Mouse (Mus musculus): ENCODE measurements around the gene Tgfbr2. TPM values are rescaled to one million over a fixed set of nuclear protein-coding genes. Genes with fewer than 3 reads are reported as not detected.

The Tgfbr2 gene
- polyA plus RNA-seq, 2 experiments: 3.2 to 4.2 TPM

- Histone ChIP-seq H3K9me3 (ENCODE audit: control insufficient read depth, low read length) (no peaks in the 10 kb centered on the region), H3K4me1 (replicated peaks; ENCODE audit: control insufficient read depth in 2 of 2, insufficient read depth in 2 of 2, low read length in 1 of 2) (peaks cover 0 to 17% of the 10 kb centered on the region in 2 experiments; a peak in 2 of 4 replicates), H3K27me3 (ENCODE audit: control insufficient read depth, insufficient read depth, low read length) (no peaks in the 10 kb centered on the region), H3K4me3 (ENCODE audit: insufficient read depth in 1 of 2, low read depth in 2 of 2, low read length in 2 of 2) (no peak overlapping the region), H3K36me3 (replicated peaks; ENCODE audit: control insufficient read depth, insufficient read depth, low read depth) (no peaks in the 10 kb centered on the region), H3K27ac (no peak overlapping the region), H3K9ac (replicated peaks) (no peak overlapping the region), H3K4me2 (ENCODE audit: low read depth) (no peak overlapping the region)
- WGBS (ENCODE audit: insufficient replicate concordance): 46% methylated on average over 6 of the region's 6 CpGs
- ATAC-seq (ENCODE audit: insufficient read depth) (no peak), DNase-seq (ENCODE audit: low read depth in 3 of 3, low spot score in 3 of 3) (no peak)
- TF ChIP-seq EP300 (IDR thresholded peaks at IDR 0.05; ENCODE audit: low read depth) (no peak), CTCF (IDR thresholded peaks at IDR 0.05; ENCODE audit: low read depth) (no peak)
Observed at GRCm38 (mm10) chr9:116133312-116133980, 41.7 kb downstream of the Tgfbr2 start.

DNA sequence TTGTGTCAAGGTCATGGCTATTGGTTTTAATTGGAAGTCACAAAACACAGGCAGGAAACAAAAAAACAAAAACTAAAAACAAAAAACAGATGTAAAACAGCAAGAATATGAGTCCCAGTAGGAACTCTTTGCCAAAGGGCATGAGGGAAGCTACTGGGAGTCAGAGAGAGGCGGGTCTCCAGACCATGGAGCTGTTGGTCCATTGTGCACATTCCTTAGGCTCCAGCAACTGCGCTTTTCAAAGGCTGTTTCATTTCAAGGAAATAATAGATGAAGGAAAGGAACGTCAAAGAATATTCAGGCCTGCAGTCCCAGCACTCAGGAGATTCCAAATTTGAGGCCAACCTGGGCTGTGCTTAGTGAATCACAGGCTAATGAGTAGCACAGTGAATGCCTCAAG, 46.3 kb downstream of the Tgfbr2 start:
- no peak for TF ChIP-seq CTCF (IDR thresholded peaks at IDR 0.05; ENCODE audit: low read depth)
- no peak for TF ChIP-seq EP300 (IDR thresholded peaks at IDR 0.05; ENCODE audit: low read depth)
- 60% methylated on average over 3 of the region's 3 CpGs for WGBS (ENCODE audit: insufficient replicate concordance)
- no peak for DNase-seq (ENCODE audit: low read depth in 3 of 3, low spot score in 3 of 3)
- Histone ChIP-seq H3K27ac (no peak overlapping the region), H3K4me1 (replicated peaks; ENCODE audit: control insufficient read depth in 2 of 2, insufficient read depth in 2 of 2, low read length in 1 of 2) (no peaks in the 10 kb centered on the region), H3K4me2 (ENCODE audit: low read depth) (no peak overlapping the region), H3K36me3 (replicated peaks; ENCODE audit: control insufficient read depth, insufficient read depth, low read depth) (no peaks in the 10 kb centered on the region), H3K9me3 (ENCODE audit: control insufficient read depth, low read length) (no peaks in the 10 kb centered on the region), H3K27me3 (ENCODE audit: control insufficient read depth, insufficient read depth, low read length) (no peaks in the 10 kb centered on the region), H3K4me3 (ENCODE audit: insufficient read depth in 1 of 2, low read depth in 2 of 2, low read length in 2 of 2) (no peak overlapping the region), H3K9ac (replicated peaks) (no peak overlapping the region)
- ATAC-seq (ENCODE audit: insufficient read depth): no peak

- DNase-seq (ENCODE audit: low read depth in 3 of 3, low spot score in 3 of 3): no peak
- H3K9me3 ChIP-seq (ENCODE audit: control insufficient read depth, low read length): no peaks in the 10 kb centered on the region
- TF ChIP-seq EP300 (IDR thresholded peaks at IDR 0.05; ENCODE audit: low read depth) (no peak), CTCF (IDR thresholded peaks at IDR 0.05; ENCODE audit: low read depth) (no peak)
- 47% methylated on average over 2 of the region's 2 CpGs for WGBS (ENCODE audit: insufficient replicate concordance)
- 0 out of 4 replicates have a peak, but pooled peaks cover 0 to under 1% of the 10 kb centered on the region in 2 experiments for H3K4me1 ChIP-seq (replicated peaks; ENCODE audit: control insufficient read depth in 2 of 2, insufficient read depth in 2 of 2, low read length in 1 of 2)
- no peak overlapping the region for H3K27ac ChIP-seq
- H3K4me2 ChIP-seq (ENCODE audit: low read depth): no peak overlapping the region
- no peaks in the 10 kb centered on the region for H3K36me3 ChIP-seq (replicated peaks; ENCODE audit: control insufficient read depth, insufficient read depth, low read depth)
- ATAC-seq (ENCODE audit: insufficient read depth): no peak
- no peaks in the 10 kb centered on the region for H3K27me3 ChIP-seq (ENCODE audit: control insufficient read depth, insufficient read depth, low read length)
- no peak overlapping the region for H3K4me3 ChIP-seq (ENCODE audit: insufficient read depth in 1 of 2, low read depth in 2 of 2, low read length in 2 of 2)
- H3K9ac ChIP-seq (replicated peaks): no peak overlapping the region
Observed at GRCm38 (mm10) chr9:116128311-116128710, 46.8 kb downstream of the Tgfbr2 start.

DNA sequence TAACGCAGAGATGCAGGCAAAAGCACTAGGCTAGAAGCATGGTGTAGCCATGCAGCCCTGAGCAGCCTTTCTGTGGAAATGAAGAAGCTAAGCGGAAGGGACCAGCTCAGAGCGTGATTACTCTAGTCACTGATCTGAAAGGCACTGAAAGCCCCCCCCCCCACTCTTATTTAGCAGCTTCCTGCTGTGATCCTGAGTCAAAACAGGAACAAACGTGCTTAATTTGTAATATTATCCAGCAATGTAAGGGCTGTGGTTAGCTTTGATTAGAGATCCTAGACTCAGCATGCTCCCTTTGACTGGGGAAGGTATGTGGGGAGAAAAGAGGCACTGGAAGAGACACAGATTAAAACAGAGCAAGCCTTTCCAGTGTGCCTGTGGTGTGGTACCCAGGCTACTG, 48.7 kb downstream of the Tgfbr2 start:
- Histone ChIP-seq H3K4me3 (ENCODE audit: insufficient read depth in 1 of 2, low read depth in 2 of 2, low read length in 2 of 2) (no peak overlapping the region), H3K36me3 (replicated peaks; ENCODE audit: control insufficient read depth, insufficient read depth, low read depth) (no peaks in the 10 kb centered on the region), H3K4me2 (ENCODE audit: low read depth) (no peak overlapping the region), H3K27me3 (ENCODE audit: control insufficient read depth, insufficient read depth, low read length) (no peaks in the 10 kb centered on the region), H3K9me3 (ENCODE audit: control insufficient read depth, low read length) (no peaks in the 10 kb centered on the region), H3K4me1 (replicated peaks; ENCODE audit: control insufficient read depth in 2 of 2, insufficient read depth in 2 of 2, low read length in 1 of 2) (0 out of 4 replicates have a peak, but pooled peaks cover 0 to 2% of the 10 kb centered on the region in 2 experiments), H3K27ac (no peak overlapping the region), H3K9ac (replicated peaks) (no peak overlapping the region)
- WGBS (ENCODE audit: insufficient replicate concordance): 63% methylated on average over 4 of the region's 4 CpGs
- no peak for TF ChIP-seq EP300 (IDR thresholded peaks at IDR 0.05; ENCODE audit: low read depth)
- TF ChIP-seq CTCF (IDR thresholded peaks at IDR 0.05; ENCODE audit: low read depth): no peak
- ATAC-seq (ENCODE audit: insufficient read depth) (no peak), DNase-seq (ENCODE audit: low read depth in 3 of 3, low spot score in 3 of 3) (no peak)

DNA sequence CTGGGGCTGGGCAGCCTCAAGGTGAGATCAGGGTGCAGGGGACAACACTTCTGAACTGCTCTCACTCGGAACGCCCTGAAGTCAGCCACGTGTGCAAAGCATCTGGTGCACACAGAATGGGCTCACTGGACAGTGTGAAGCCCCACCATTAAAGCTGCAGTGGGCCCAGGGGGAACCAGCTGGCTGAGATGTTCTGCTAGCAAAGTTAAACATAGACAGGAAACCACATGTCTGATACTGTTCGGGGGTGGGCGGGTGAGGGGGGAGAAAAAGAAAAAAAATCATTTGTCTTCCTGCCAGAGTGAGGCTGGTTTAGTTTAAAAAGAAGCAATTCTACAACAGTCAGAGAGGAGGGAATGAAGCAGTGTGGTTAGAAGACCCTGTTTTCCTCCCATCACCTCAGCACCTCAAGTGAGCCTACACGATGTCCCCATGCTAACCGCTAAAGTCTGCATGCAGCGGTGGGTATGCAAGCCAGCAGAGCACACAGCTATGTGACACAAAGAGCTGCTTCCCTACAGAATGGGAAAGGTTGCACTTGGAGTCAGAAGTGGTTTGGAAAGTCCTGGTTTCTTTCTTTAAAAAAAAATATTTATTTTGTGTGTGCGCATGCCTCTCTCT, 52.1 kb downstream of the Tgfbr2 start:
- ATAC-seq (ENCODE audit: insufficient read depth) (no peak), DNase-seq (ENCODE audit: low read depth in 3 of 3, low spot score in 3 of 3) (no peak)
- Histone ChIP-seq H3K4me3 (ENCODE audit: insufficient read depth in 1 of 2, low read depth in 2 of 2, low read length in 2 of 2) (no peak overlapping the region), H3K27ac (no peak overlapping the region), H3K9me3 (ENCODE audit: control insufficient read depth, low read length) (no peaks in the 10 kb centered on the region), H3K4me2 (ENCODE audit: low read depth) (no peak overlapping the region), H3K4me1 (replicated peaks; ENCODE audit: control insufficient read depth in 2 of 2, insufficient read depth in 2 of 2, low read length in 1 of 2) (0 out of 4 replicates have a peak, but pooled peaks cover 0 to 2% of the 10 kb centered on the region in 2 experiments), H3K9ac (replicated peaks) (no peak overlapping the region), H3K36me3 (replicated peaks; ENCODE audit: control insufficient read depth, insufficient read depth, low read depth) (no peaks in the 10 kb centered on the region), H3K27me3 (ENCODE audit: control insufficient read depth, insufficient read depth, low read length) (no peaks in the 10 kb centered on the region)
- WGBS (ENCODE audit: insufficient replicate concordance): 16% methylated on average over 9 of the region's 9 CpGs
- no peak for TF ChIP-seq EP300 (IDR thresholded peaks at IDR 0.05; ENCODE audit: low read depth)
- no peak for TF ChIP-seq CTCF (IDR thresholded peaks at IDR 0.05; ENCODE audit: low read depth)

Data from liver, embryonic 14.5 days (tissue).